Mouse (Mus musculus) heart, embryonic 16.5 days (tissue): ENCODE results near the gene Yif1b. TPM values are rescaled to one million over a fixed set of nuclear protein-coding genes. Genes with fewer than 3 reads are reported as not detected.
"Not testable (repeated sequence)": the region's sequence is repeated elsewhere in the genome, so short reads cannot be mapped to it uniquely, and the experiment has no call there.

Experiments
- ATAC-seq: fragments of 200-750 bp; cut with Nextera tagmentation; replicated peaks from 2 replicates; pipeline ENCODE4 v1.8.0; 2017; ENCODE audit warnings: moderate number of reproducible peaks; ENCODE audit not compliant: insufficient read depth, low FRiP score; ENCODE audit errors: extremely low read depth
- H3K27ac ChIP-seq: fragments of 300-500 bp; sonication (generic); 2 replicates; pipeline ENCODE4 v1.5.1; 2014; ENCODE audit warnings: mild to moderate bottlenecking, low read length, control low read depth, moderate library complexity
- H3K27me3 ChIP-seq: fragments of 300-500 bp; sonication (generic); 2 replicates; pipeline ENCODE4 v1.6.1; 2014; ENCODE audit warnings: low read length, mixed read lengths; ENCODE audit not compliant: control insufficient read depth, insufficient read depth
- H3K36me3 ChIP-seq: fragments of 300-500 bp; sonication (generic); 2 replicates; pipeline ENCODE4 v1.6.1; 2014; ENCODE audit not compliant: control insufficient read depth, insufficient read depth
- H3K4me1 ChIP-seq: fragments of 300-500 bp; sonication (generic); 2 replicates; pipeline ENCODE4 v1.6.1; 2014; ENCODE audit warnings: low read length, mixed read lengths; ENCODE audit not compliant: control insufficient read depth, insufficient read depth
- H3K4me2 ChIP-seq: fragments of 300-500 bp; sonication (generic); 2 replicates; pipeline ENCODE4 v1.6.1; 2014; ENCODE audit warnings: low read depth, mild to moderate bottlenecking, control low read depth, low read length
- H3K4me3 ChIP-seq: fragments of 300-500 bp; sonication (generic); 2 replicates; pipeline ENCODE4 v1.5.1; 2014; ENCODE audit warnings: mild to moderate bottlenecking, control low read depth, low read length
- H3K9ac ChIP-seq: fragments of 300-500 bp; sonication (generic); 2 replicates; pipeline ENCODE4 v1.6.1; 2014; ENCODE audit warnings: low read length, control low read depth
- H3K9me3 ChIP-seq: fragments of 300-500 bp; sonication (generic); replicated peaks from 2 replicates; pipeline ENCODE4 v1.6.1; 2016; ENCODE audit warnings: low read length; ENCODE audit not compliant: control insufficient read depth
- WGBS: fragments of 180-500 bp; shearing (Covaris S2); extraction: QIAGEN DNeasy Blood & Tissue Kit; methylation state at CpG from one replicate; pipeline ENCODE4 v1.1.7; 2014; 5-methylcytosine and 5-hydroxymethylcytosine counted together
- polyA plus RNA-seq: library from polyadenylated mRNA; unstranded; fragments of >200 nt; fragmentation: Nextera tagmentation; extraction: Ambion mirVana; gene quantifications from 2 replicates; pipeline ENCODE4 v1.2.1, GENCODE M21; 2015

The Yif1b gene
- 116 and 125 TPM in 2 replicates for polyA plus RNA-seq

DNA sequence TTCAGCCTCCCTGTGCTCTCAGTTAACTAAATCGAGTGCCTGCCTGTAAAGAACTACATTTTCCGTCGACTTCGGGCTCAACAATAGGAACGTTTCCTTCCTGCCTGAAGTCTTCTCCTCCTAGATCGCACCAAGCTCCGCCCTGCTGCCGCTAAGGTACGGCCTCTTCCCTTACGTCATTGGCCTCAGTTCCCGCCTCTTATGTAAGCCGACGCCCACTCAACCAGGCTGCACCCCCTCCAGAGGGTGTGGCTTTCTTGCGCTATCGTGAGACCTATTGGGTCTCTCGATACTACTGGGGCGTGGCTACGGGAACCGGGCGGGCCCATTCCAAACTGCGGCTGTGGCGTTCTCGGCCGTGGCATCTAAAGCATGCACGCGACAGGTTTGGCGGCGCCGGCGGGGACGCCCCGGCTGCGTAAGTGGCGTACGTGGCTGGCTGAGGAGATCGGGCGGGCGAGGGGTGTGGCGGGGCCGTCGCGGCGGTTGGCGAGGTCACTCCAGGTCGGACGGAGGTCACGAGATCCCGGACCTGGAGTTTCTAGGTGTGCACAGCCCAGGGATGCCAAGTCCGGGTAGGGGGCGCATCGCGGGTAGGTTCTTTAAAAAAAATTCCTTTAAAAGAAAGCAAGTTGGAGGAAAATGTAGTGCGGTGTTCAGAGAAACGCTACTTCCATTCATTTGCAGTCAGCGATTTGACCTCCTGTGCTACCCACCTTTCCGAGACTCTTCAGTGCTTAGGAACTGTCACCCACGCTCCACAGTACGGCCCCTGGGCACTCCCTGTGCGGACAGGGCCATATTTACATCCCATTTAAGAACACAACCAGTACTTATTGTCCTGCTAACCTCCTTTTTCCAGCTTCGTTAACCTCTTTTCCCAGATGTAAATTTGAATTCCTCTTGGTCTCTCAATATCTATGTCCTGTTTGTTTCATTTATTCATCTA lies at the start of gene Yif1b:
Yif1b (plus strand) TSS at position 311 of the 949 bp plus-strand sequence.
- Histone ChIP-seq H3K27me3 (no peaks in the 10 kb centered on the region), H3K9ac (peak within 1 kb of the TSS; percentile 75), H3K4me1 (peaks cover 20% of the 10 kb centered on the region), H3K4me2 (peak within 1 kb of the TSS; percentile 81), H3K4me3 (peak within 1 kb of the TSS; percentile 67), H3K9me3 (no peaks in the 10 kb centered on the region), H3K36me3 (no peaks in the 10 kb centered on the region), H3K27ac (peak within 1 kb of the TSS; percentile 90)
- ATAC-seq: peak; percentile 95
- WGBS: under 1% methylated on average over 60 of the region's 60 CpGs

DNA sequence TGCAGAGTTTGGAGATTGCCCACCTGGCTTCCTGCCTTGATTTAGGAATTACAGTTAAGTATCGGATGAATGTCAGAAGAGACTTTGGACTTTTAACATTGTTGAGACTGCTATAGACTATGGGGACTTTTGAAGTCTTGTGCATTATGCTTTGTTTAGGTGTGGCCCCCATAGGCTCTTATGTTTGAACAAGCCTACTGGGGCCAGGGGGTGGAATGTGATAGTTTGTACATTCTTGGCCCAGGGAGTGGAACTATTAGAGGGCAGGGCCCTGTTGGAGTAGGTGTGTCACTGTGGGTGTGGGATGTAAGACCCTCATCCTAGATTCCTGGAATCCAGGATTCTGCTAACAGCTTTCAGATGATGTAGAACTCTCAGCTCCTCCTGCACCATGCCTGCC lies 43.9 kb upstream of the Yif1b start:
- not testable (repeated sequence) for H3K36me3 ChIP-seq, H3K9ac ChIP-seq, H3K4me1 ChIP-seq, H3K9me3 ChIP-seq, H3K27me3 ChIP-seq, ATAC-seq, H3K4me2 ChIP-seq, H3K27ac ChIP-seq, H3K4me3 ChIP-seq
- 70% methylated on average over 1 of the region's 1 CpGs for WGBS

DNA sequence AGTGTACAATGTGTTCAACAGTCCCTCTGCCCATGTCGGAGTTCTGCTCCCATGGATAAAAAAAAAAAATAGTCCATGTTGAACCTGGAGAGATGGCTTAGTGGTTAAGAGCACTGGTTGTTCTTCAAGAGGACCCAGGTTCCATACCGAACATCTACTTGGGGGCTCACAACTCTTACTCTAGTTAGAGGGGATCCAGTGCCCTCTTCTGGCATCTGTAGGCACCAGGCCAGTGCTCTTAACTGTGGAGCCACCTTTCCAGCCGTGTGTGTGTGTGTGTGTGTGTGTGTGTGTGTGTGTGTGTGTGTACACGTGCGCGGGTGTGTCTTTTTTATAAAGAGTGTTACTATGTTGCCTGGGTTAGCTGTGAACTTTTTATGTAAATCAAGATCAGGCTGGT lies 35.6 kb upstream of the Yif1b start:
- Histone ChIP-seq H3K4me3 (no peak overlapping the region), H3K4me2 (no peak overlapping the region), H3K36me3 (no peaks in the 10 kb centered on the region), H3K27ac (no peak overlapping the region), H3K9ac (no peak overlapping the region), H3K27me3 (no peaks in the 10 kb centered on the region), H3K9me3 (no peaks in the 10 kb centered on the region), H3K4me1 (no peaks in the 10 kb centered on the region)
- ATAC-seq: no peak
- WGBS: 81% methylated on average over 6 of the region's 6 CpGs

DNA sequence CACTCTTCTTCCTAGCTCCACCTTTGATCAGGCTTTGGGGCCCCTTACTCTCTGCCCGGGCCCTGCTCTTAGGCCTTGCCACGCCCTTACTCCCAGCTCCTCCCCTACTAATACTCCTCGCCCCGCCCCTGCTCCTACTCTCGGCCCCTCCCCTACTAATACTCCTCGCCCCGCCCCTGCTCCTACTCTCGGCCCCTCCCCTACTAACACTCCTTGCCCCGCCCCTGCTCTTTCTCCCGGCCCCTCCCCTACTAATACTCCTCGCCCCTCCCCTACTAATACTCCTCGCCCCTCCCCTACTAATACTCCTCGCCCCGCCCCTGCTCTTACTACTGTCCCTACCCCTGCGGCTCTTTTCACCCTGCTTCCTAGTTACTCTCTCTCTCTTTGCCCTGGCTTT lies 27.1 kb upstream of the Yif1b start:
- not testable (repeated sequence) for H3K27me3 ChIP-seq, H3K36me3 ChIP-seq, H3K4me1 ChIP-seq
- Histone ChIP-seq H3K4me2 (peak overlapping the region; percentile 68), H3K27ac (peak overlapping the region; percentile 75), H3K9ac (peak overlapping the region; percentile 39), H3K9me3 (peaks cover 12% of the 10 kb centered on the region), H3K4me3 (peak overlapping the region; percentile 61)
- ATAC-seq: peak; percentile 16; the same call in 1 of the 2 replicates
- 20% methylated on average over 15 of the region's 15 CpGs for WGBS

DNA sequence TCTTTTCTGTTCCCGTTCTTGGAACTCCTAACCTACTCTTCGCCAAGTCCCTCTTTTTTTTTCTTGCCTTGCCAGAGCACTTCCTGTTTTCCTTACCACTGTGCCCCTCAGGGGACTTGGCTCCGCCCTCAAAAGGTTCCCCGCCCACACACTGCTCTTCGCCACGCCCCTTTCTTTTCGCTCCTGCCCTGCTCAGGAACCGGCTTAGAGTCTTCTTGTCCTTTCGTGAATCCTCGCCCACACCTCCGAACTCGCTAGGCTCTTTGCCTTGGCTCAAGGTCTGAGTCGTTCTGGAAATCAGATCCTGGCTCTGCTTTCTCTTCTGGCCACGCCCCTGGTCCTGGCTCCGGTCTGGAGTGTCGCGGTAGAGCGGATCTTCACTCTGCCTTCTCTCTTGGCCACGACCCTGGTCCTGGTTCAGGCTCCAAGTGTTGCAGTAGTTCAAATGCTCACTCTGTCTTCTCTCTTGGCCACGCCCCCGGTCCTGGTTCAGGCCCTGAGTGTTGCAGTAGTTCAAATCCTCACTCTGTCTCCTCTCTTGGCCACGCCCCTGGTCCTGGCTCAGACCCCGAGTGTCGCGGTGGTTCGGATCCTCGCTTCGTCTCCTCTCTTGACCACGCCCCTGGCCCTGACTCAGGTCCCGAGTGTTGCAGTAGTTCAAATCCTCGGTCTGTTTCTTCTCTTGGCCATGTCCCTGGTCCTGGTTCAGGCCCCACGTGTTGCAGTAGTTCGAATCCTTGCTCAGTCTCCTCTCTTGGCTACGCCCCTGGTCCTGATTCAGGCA lies 26.5 kb upstream of the Yif1b start:
- Histone ChIP-seq H3K27me3 (peaks cover 3% of the 10 kb centered on the region; the same call in 1 of the 2 replicates), H3K4me2 (peak overlapping the region; percentile 68), H3K27ac (peak overlapping the region; percentile 75), H3K9me3 (peaks cover 12% of the 10 kb centered on the region), H3K4me3 (peak overlapping the region; percentile 61), H3K36me3 (no peaks in the 10 kb centered on the region), H3K4me1 (peaks cover 5% of the 10 kb centered on the region; the same call in 1 of the 2 replicates), H3K9ac (peak overlapping the region; percentile 39)
- 4% methylated on average over 34 of the region's 34 CpGs for WGBS
- ATAC-seq: peak; percentile 84

DNA sequence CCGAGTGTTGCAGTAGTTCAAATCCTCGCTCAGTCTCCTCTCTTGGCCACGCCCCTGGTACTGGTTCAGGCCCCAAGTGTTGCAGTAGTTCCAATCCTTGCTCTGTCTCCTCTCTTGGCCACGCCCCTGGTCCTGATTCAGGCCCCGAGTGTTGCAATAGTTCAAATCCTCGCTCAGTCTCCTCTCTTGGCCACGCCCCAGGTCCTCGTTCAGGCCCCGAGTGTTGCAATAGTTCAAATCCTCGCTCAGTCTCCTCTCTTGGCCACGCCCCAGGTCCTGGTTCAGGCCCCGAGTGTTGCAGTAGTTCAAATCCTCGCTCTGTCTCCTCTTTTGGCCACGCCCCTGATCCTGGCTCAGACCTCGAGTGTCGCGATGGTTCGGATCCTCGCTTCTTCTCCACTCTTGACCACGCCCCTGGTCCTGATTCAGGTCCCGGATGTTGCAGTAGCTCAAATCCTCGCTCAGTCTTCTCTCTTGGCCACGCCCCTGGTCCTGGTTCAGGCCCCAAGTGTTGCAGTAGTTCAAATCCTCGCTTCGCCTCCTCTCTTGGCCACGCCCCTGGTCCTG lies 25.8 kb upstream of the Yif1b start:
- Histone ChIP-seq H3K4me3 (peak overlapping the region; percentile 61), H3K9me3 (peaks cover 12% of the 10 kb centered on the region), H3K27ac (no peak overlapping the region), H3K27me3 (peaks cover 3% of the 10 kb centered on the region; the same call in 1 of the 2 replicates), H3K4me2 (peak overlapping the region; percentile 68), H3K9ac (no peak overlapping the region), H3K4me1 (peaks cover 5% of the 10 kb centered on the region; the same call in 1 of the 2 replicates), H3K36me3 (no peaks in the 10 kb centered on the region)
- 21% methylated on average over 26 of the region's 26 CpGs for WGBS
- no peak for ATAC-seq

DNA sequence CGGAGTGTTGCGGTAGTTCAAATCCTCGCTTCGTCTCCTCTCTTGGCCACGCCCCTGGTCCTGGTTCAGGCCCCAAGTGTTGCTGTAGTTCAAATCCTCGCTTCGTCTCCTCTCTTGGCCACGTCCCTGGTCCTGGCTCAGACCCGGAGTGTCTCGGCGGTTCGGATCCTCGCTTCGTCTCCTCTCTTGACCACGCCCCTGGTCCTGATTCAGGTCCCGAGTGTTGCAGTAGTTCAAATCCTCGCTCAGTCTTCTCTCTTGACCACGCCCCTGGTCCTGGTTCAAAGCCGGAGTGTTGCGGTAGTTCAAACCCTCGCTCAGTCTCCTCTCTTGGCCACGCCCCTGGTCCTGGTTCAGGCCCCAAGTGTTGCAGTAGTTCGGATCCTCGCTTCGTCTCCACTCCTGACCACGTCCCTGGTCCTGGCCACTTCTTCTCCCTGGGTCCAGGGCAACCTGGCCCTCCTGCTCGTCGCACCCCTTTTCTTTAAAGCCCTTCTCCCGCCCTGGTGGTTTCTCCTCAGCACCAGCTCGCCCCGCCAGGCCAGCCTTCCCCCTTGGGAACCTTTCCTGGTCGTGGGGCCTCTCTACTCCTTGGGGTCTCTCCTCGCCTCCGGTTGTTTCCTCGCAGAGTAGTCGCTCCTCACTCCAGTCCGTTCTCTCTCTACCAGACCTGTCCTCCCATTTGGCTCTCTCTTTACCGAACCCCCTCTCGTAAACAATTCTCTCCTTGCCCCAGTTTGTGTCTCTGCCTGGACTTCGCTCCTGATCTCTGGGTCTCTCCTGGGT lies 25.2 kb upstream of the Yif1b start:
- ATAC-seq, H3K4me2 ChIP-seq, H3K36me3 ChIP-seq, H3K27me3 ChIP-seq, H3K27ac ChIP-seq, H3K4me1 ChIP-seq, H3K9ac ChIP-seq, H3K4me3 ChIP-seq: not testable (repeated sequence)
- 20% methylated on average over 40 of the region's 40 CpGs for WGBS
- peaks cover 12% of the 10 kb centered on the region for H3K9me3 ChIP-seq

DNA sequence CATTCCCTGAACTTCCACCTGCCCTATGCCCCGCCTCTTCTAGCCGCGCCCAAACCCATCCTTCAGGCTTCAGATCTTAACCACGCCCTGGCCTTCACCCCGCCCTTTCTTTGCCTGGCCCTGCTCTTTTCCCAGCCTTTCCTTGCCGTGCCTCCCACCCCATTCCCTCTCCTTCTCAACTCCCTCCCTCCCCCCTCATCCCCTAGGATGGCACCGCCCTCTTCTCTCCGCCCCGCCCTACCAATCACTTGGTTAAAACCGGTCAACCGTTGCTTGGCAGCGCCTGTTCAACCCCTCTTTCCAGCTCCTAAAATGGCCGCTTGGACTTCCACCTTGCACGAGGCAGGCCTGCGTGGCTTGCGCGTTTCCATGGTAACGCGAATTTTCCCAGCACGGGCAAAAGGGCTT lies 24.4 kb upstream of the Yif1b start, which contains the start of gene Catsperg1:
Catsperg1 (minus strand) TSS at position 361 of the 408 bp plus-strand sequence.
- 11% methylated on average over 20 of the region's 20 CpGs for WGBS
- H3K4me3 ChIP-seq: no peak within 1 kb of the TSS
- ATAC-seq: no peak

More for the DNA sequence above, 24.4 kb upstream of the Yif1b start, which contains the start of gene Catsperg1:
- Histone ChIP-seq H3K27me3 (peaks cover 3% of the 10 kb centered on the region; the same call in 1 of the 2 replicates), H3K9ac (no peak within 1 kb of the TSS), H3K27ac (no peak within 1 kb of the TSS), H3K4me1 (peaks cover 5% of the 10 kb centered on the region; the same call in 1 of the 2 replicates), H3K9me3 (peaks cover 12% of the 10 kb centered on the region), H3K4me2 (no peak within 1 kb of the TSS), H3K36me3 (no peaks in the 10 kb centered on the region)
